Mouse (Mus musculus): Measurements from ENCODE around the gene Wdfy3. TPM values are rescaled to one million over a fixed set of nuclear protein-coding genes. Genes with fewer than 3 reads are reported as not detected.

Gene Wdfy3
- polyA plus RNA-seq, 1 experiment from 2014 or later: 33.2 TPM

DNA sequence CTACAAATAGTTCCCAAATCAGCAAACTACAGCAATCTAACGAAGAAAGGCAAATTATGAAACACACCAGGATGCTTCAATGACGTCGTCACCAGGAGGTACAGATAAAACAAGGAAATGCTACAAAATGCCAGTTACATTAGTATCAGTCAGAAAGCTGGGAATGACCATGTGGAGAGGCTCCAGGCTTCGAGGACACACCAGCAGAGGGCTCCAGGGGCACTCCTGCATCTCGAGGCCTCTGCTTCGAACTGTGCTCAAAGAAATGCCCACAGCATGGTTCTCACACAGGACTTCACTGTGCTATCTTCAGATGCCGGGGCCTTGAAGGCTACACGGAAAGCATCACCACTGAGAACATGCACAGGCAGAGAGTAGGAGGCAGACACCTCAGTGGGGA, 68.7 kb downstream of the Wdfy3 start:
- 84% methylated on average over 8 of the region's 8 CpGs for WGBS

DNA sequence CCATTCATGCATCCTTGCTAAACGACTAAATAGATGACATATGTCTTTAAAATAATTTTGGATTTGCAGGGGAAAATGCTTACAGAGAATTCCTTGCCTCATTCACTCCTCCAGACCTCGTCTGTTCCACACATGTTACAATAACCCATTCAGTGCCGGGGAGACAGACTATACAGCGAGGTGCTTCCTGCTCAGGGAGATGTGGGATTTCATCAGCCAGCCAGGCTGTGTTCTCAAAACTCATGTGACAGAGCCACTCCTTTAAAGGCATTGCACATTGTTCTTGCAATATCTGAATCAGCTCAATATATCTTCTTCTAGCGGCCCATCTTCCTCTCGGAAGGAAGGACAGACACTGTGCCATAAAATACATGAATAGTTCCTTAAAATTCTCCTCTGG, 70.8 kb downstream of the Wdfy3 start:
- H3K36me3 ChIP-seq (ENCODE audit: control insufficient read depth, insufficient read depth, low read length): no peaks in the 10 kb centered on the region
- DNase-seq (ENCODE audit: low spot score) (no peak), ATAC-seq (ENCODE audit: low FRiP score) (no peak)
- H3K27ac ChIP-seq (ENCODE audit: low read depth, low read length): no peak overlapping the region
- WGBS: 79% methylated on average over 6 of the region's 6 CpGs
- H3K4me2 ChIP-seq (replicated peaks; ENCODE audit: low read depth, low read length): no peak overlapping the region
- no peak overlapping the region for H3K4me3 ChIP-seq (ENCODE audit: low read depth, low read length)
- no peaks in the 10 kb centered on the region for H3K9me3 ChIP-seq (ENCODE audit: control insufficient read depth, low read length)
- no peaks in the 10 kb centered on the region for H3K27me3 ChIP-seq (ENCODE audit: control insufficient read depth, insufficient read depth, low read length)
- no peaks in the 10 kb centered on the region for H3K4me1 ChIP-seq (replicated peaks; ENCODE audit: control insufficient read depth, insufficient read depth, low read length)
- H3K9ac ChIP-seq (ENCODE audit: low read depth, low read length): no peak overlapping the region

More for the DNA sequence above, 68.7 kb downstream of the Wdfy3 start:
- H3K36me3 ChIP-seq (ENCODE audit: control insufficient read depth, insufficient read depth, low read length): no peaks in the 10 kb centered on the region
- no peak overlapping the region for H3K27ac ChIP-seq (ENCODE audit: low read depth, low read length)
- no peaks in the 10 kb centered on the region for H3K9me3 ChIP-seq (ENCODE audit: control insufficient read depth, low read length)
- H3K4me1 ChIP-seq (replicated peaks; ENCODE audit: control insufficient read depth, insufficient read depth, low read length): no peaks in the 10 kb centered on the region
- H3K4me2 ChIP-seq (replicated peaks; ENCODE audit: low read depth, low read length): no peak overlapping the region
- no peak overlapping the region for H3K9ac ChIP-seq (ENCODE audit: low read depth, low read length)
- no peaks in the 10 kb centered on the region for H3K27me3 ChIP-seq (ENCODE audit: control insufficient read depth, insufficient read depth, low read length)
- DNase-seq (ENCODE audit: low spot score) (no peak), ATAC-seq (ENCODE audit: low FRiP score) (no peak)
- no peak overlapping the region for H3K4me3 ChIP-seq (ENCODE audit: low read depth, low read length)

DNA sequence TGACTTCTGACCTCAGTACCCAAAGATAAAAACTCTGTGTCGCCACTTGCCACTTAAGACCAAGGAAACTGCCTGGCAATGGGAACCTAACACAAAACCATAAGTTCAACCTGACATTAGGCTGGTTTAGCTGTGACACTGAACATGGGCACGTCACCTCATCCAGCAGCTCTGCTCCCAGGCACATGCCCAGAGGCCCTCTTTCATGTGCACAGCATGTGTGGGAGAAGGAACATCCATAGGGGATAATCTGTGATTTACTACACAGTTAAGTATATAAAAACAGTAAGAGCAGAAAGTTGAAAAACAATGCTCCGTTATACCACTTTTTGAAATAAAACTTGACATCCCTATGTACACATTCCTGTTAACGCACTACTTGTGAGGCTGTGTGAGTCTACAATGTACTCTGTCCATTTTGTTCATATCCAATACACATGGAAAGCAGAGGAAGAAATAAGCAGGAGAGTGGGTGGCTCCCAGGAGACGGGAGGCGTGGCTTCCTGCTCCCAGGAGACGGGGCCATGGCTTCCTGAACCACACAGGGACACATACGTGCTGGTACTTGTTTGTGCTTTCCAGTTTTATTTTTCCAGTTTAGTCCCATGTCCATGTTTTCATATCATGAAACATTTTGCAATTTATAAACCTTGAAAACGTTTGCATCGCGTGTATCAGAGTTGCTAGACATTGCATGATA, 73.5 kb downstream of the Wdfy3 start:
- DNase-seq (ENCODE audit: low spot score) (no peak), ATAC-seq (ENCODE audit: low FRiP score) (no peak)
- Histone ChIP-seq H3K9ac (ENCODE audit: low read depth, low read length) (no peak overlapping the region), H3K27ac (ENCODE audit: low read depth, low read length) (no peak overlapping the region), H3K4me3 (ENCODE audit: low read depth, low read length) (no peak overlapping the region), H3K9me3 (ENCODE audit: control insufficient read depth, low read length) (no peaks in the 10 kb centered on the region), H3K27me3 (ENCODE audit: control insufficient read depth, insufficient read depth, low read length) (no peaks in the 10 kb centered on the region), H3K36me3 (ENCODE audit: control insufficient read depth, insufficient read depth, low read length) (no peaks in the 10 kb centered on the region), H3K4me1 (replicated peaks; ENCODE audit: control insufficient read depth, insufficient read depth, low read length) (no peaks in the 10 kb centered on the region), H3K4me2 (replicated peaks; ENCODE audit: low read depth, low read length) (no peak overlapping the region)
- 93% methylated on average over 11 of the region's 11 CpGs for WGBS

DNA sequence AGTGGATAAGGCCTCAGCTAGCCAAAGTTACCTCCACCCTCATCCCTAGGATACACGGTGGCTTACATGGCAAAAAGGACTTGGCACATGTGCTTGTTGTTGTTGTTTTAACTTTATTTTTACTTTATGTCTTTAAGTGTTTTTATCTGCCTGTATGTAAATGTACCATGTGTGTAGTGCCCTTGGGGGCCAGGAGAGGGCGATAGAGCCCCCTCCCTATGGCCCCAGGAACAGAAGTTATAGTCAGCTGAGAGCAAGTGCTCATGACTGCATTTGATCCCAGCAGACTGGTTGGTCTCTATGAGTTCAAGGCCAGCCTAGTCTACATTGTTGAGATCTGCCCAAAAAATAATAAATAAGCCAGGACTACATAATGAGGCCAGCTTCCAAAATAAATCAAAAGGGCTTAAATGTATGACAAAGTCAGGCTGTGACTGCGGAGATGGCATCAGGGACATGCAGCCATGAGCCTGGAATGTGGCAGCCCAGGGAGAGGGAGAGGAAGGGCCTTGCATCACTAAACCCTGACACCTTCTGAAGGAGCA, 74.2 kb downstream of the Wdfy3 start:
- Histone ChIP-seq H3K9me3 (ENCODE audit: control insufficient read depth, low read length) (no peaks in the 10 kb centered on the region), H3K36me3 (ENCODE audit: control insufficient read depth, insufficient read depth, low read length) (no peaks in the 10 kb centered on the region), H3K4me2 (replicated peaks; ENCODE audit: low read depth, low read length) (no peak overlapping the region), H3K4me3 (ENCODE audit: low read depth, low read length) (no peak overlapping the region), H3K9ac (ENCODE audit: low read depth, low read length) (no peak overlapping the region), H3K27ac (ENCODE audit: low read depth, low read length) (no peak overlapping the region), H3K27me3 (ENCODE audit: control insufficient read depth, insufficient read depth, low read length) (no peaks in the 10 kb centered on the region), H3K4me1 (replicated peaks; ENCODE audit: control insufficient read depth, insufficient read depth, low read length) (no peaks in the 10 kb centered on the region)
- DNase-seq (ENCODE audit: low spot score) (peak; percentile 43), ATAC-seq (ENCODE audit: low FRiP score) (no peak)
- 79% methylated on average over 3 of the region's 3 CpGs for WGBS

DNA sequence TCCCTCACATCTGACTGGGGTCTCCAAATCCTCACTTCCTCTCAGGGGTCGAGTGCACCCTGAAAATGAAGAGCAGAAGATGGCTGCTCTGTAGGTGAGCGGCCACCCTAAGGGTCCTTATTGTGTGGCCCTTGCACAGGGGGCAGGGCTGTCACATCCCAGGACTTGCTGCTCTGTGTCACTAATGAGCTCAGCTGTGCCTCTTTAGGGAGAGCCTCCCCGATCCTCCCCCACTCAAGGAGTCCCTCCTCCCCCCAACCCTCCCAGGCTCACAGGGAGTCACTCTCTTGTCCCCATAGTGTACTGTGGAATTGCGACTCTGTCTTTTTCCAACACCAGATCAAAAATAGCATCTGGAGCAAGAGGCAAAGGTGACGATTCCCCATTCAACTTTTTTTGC, 75.7 kb downstream of the Wdfy3 start:
- no peaks in the 10 kb centered on the region for H3K4me1 ChIP-seq (replicated peaks; ENCODE audit: control insufficient read depth, insufficient read depth, low read length)
- H3K4me3 ChIP-seq (ENCODE audit: low read depth, low read length): no peak overlapping the region
- 54% methylated on average over 5 of the region's 5 CpGs for WGBS
- ATAC-seq (ENCODE audit: low FRiP score) (0 out of 2 replicates have a peak, but pooled peaks have one; percentile 25), DNase-seq (ENCODE audit: low spot score) (no peak)
- H3K27ac ChIP-seq (ENCODE audit: low read depth, low read length): no peak overlapping the region
- no peaks in the 10 kb centered on the region for H3K9me3 ChIP-seq (ENCODE audit: control insufficient read depth, low read length)
- no peaks in the 10 kb centered on the region for H3K27me3 ChIP-seq (ENCODE audit: control insufficient read depth, insufficient read depth, low read length)
- H3K36me3 ChIP-seq (ENCODE audit: control insufficient read depth, insufficient read depth, low read length): no peaks in the 10 kb centered on the region
- no peak overlapping the region for H3K9ac ChIP-seq (ENCODE audit: low read depth, low read length)
- H3K4me2 ChIP-seq (replicated peaks; ENCODE audit: low read depth, low read length): no peak overlapping the region

DNA sequence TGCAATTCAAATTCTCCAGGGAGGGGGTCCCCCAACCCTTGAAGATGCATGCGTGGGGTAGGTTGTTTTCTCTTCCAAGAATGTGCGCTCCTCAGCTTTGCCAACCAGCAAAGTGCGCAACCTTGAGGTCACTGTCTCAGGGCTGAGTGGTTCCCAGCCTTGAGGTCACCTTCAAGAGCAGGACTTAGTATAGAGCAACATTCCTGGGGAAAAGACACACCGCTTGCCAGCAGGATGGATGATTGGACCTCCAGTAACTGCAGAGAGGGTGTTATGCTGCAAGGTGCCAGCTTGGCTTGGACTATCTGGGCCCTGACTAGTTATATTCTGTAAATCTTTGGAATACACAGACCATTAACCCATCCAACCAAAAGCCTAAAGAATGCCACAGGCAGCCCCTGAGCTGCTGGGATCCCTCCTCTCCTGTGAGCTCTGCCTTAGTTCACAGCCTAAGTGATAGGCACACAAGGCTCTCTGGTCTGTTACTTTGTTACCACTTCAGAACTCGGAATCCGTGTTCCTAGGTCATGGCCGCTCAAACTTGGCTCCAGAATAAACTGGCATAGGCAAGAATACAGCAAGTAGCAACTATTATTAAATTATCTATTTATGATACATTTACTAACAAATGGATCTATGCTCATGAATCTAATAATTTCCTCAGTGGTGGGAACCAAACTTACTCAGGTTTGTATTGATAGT, 76.6 kb downstream of the Wdfy3 start:
- Histone ChIP-seq H3K9ac (ENCODE audit: low read depth, low read length) (no peak overlapping the region), H3K36me3 (ENCODE audit: control insufficient read depth, insufficient read depth, low read length) (no peaks in the 10 kb centered on the region), H3K27me3 (ENCODE audit: control insufficient read depth, insufficient read depth, low read length) (no peaks in the 10 kb centered on the region), H3K4me3 (ENCODE audit: low read depth, low read length) (no peak overlapping the region), H3K4me1 (replicated peaks; ENCODE audit: control insufficient read depth, insufficient read depth, low read length) (no peaks in the 10 kb centered on the region), H3K4me2 (replicated peaks; ENCODE audit: low read depth, low read length) (no peak overlapping the region), H3K9me3 (ENCODE audit: control insufficient read depth, low read length) (no peaks in the 10 kb centered on the region), H3K27ac (ENCODE audit: low read depth, low read length) (no peak overlapping the region)
- 93% methylated on average over 7 of the region's 7 CpGs for WGBS
- DNase-seq (ENCODE audit: low spot score): no peak
- ATAC-seq (ENCODE audit: low FRiP score): no peak

DNA sequence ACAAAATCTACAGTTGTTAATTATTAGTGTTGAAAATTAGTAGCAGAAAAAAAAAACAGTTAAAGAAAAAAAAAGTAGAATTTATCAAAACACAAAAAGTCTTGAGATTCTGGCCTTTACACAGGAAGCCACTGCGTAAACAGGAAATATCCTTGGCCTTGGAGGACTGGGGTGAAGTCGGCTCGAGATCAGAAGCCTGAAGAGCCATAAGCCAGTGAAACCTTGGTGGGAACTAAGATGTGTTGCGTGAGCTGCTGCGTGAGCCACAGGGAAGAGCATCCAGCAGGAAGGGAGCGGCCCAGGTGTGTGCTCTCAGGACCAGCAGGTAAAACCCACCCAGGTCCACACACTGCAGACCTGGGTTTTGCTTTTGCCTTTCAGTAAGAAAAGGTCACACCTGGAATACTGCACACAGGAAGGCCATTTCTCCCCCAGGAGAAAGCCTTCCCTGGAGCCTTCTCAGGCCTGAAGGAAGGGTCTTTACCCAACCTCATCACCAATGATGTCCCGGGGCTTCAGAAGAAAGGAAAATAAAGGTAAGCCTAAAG, 79.3 kb downstream of the Wdfy3 start:
- no peaks in the 10 kb centered on the region for H3K27me3 ChIP-seq (ENCODE audit: control insufficient read depth, insufficient read depth, low read length)
- H3K4me2 ChIP-seq (replicated peaks; ENCODE audit: low read depth, low read length): no peak overlapping the region
- no peak overlapping the region for H3K27ac ChIP-seq (ENCODE audit: low read depth, low read length)
- H3K4me3 ChIP-seq (ENCODE audit: low read depth, low read length): no peak overlapping the region
- no peak for ATAC-seq (ENCODE audit: low FRiP score)
- H3K9me3 ChIP-seq (ENCODE audit: control insufficient read depth, low read length): no peaks in the 10 kb centered on the region
- H3K36me3 ChIP-seq (ENCODE audit: control insufficient read depth, insufficient read depth, low read length): no peaks in the 10 kb centered on the region
- no peak overlapping the region for H3K9ac ChIP-seq (ENCODE audit: low read depth, low read length)
- no peak for DNase-seq (ENCODE audit: low spot score)
- no peaks in the 10 kb centered on the region for H3K4me1 ChIP-seq (replicated peaks; ENCODE audit: control insufficient read depth, insufficient read depth, low read length)
- 92% methylated on average over 7 of the region's 7 CpGs for WGBS

DNA sequence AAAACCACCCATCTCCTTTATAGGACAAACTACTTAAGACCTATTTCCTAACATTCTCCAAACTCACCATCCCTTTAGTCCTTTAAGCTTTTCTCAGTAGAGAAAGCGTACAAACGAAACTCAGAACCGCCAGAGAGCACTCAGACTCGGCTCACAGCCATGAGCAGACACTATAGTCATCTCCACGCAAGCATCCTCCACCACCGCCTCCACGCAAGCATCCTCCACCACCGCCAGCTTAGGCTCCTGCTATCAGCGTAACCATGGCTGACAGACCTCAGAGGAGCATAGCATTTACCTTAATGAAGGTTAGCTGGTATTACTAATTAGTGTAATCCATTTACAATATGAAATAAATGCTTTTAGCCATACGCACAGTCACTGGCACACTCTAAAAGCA, 81.2 kb downstream of the Wdfy3 start:
- Histone ChIP-seq H3K4me3 (ENCODE audit: low read depth, low read length) (no peak overlapping the region), H3K27me3 (ENCODE audit: control insufficient read depth, insufficient read depth, low read length) (no peaks in the 10 kb centered on the region), H3K36me3 (ENCODE audit: control insufficient read depth, insufficient read depth, low read length) (no peaks in the 10 kb centered on the region), H3K4me2 (replicated peaks; ENCODE audit: low read depth, low read length) (no peak overlapping the region), H3K9ac (ENCODE audit: low read depth, low read length) (no peak overlapping the region), H3K9me3 (ENCODE audit: control insufficient read depth, low read length) (no peaks in the 10 kb centered on the region), H3K27ac (ENCODE audit: low read depth, low read length) (no peak overlapping the region), H3K4me1 (replicated peaks; ENCODE audit: control insufficient read depth, insufficient read depth, low read length) (no peaks in the 10 kb centered on the region)
- ATAC-seq (ENCODE audit: low FRiP score) (no peak), DNase-seq (ENCODE audit: low spot score) (no peak)
- 94% methylated on average over 10 of the region's 10 CpGs for WGBS

Data from hindbrain, embryonic 11.5 days (tissue).